Mouse (Mus musculus): Measurements from ENCODE around the gene Gm3020.
"Not testable (repeated sequence)": the region's sequence is repeated elsewhere in the genome, so short reads cannot be mapped to it uniquely, and the experiment has no call there.

Gene Gm3020

GRCm38 (mm10) chr14:3651730-3652129 is at the start of gene Gm3020:
Gm3020 (plus strand) TSS chr14:3652030.
- DNase-seq (ENCODE audit: low spot score) = not testable (repeated sequence)

GRCm38 (mm10) chr14:3634212-3634611 is 17.6 kb upstream of the Gm3020 start, which contains the start of gene Gm3012:
Gm3012 (plus strand) TSS chr14:3634512.
- DNase-seq (ENCODE audit: low spot score) = not testable (repeated sequence)

GRCm38 (mm10) chr14:3688483-3688882 is 36.7 kb downstream of the Gm3020 start, which contains the start of gene Gm3043:
Gm3043 (plus strand) TSS chr14:3688783.
- DNase-seq (ENCODE audit: low spot score) = not testable (repeated sequence)

Measured in urinary bladder, postnatal 25 days (tissue).